Mouse (Mus musculus): ENCODE measurements around the gene Bckdha.

Bckdha gene

GRCm38 (mm10) chr7:25658657-25659472, at the start of gene Bckdha, which contains the start of gene Exosc5:
Bckdha (minus strand) TSS chr7:25658981.
Exosc5 (plus strand) TSS chr7:25659164.
- DNase-seq: peak; percentile 100

GRCm38 (mm10) chr7:25707581-25708292, 49.0 kb upstream of the Bckdha start:
- peak; percentile 99 for DNase-seq

DNA sequence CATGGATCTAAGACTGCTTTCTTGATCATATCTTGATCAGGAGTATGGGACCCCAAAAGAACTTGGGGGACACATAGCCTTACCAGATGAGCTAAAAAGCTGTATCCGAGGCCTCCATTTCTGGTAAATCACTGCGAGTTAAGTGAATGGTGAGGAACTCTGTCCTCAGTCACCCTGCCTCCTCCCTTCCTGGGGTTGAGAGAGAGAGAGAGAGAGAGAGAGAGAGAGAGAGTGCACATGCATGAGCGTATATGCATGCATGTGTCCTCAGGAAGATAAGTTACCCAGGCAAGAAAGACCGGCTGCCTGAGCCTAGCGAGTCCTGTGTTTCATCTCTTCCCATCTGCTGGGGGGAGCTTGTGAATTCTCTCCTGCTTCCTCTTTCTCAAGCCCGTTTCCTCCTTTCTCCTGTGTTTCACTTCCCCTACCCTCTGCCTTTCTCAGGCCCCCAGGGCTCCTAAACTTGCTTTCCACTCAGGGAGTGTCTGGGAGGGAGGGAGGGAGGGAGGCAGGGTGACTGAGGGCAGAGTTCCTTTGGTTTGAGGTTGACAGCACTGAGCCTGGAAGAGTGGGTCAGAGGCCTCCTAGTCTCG, 47.9 kb upstream of the Bckdha start:
- DNase-seq: peak; percentile 97

DNA sequence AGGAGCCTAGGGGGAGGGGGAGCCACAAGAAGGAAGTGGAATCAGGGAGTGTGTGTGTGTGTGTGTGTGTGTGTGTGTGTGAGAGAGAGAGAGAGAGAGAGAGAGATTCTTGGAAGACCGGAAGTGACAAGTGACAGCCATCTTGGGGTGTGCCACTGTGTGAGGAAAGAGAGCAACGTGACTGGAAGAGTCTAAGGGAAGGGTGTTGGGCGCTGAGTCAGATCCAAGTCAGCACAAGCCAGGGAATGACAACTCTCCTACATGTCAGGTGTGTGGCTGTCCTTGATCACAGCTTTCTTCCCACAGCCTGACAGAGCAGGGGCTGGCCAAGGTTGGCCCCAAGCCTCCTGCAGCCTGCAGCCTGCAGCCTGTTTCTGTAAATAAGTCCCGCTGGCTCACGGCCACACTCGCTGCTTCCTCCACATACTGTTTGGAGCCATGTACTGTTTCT, 47.0 kb upstream of the Bckdha start:
- peak; percentile 98 for DNase-seq

DNA sequence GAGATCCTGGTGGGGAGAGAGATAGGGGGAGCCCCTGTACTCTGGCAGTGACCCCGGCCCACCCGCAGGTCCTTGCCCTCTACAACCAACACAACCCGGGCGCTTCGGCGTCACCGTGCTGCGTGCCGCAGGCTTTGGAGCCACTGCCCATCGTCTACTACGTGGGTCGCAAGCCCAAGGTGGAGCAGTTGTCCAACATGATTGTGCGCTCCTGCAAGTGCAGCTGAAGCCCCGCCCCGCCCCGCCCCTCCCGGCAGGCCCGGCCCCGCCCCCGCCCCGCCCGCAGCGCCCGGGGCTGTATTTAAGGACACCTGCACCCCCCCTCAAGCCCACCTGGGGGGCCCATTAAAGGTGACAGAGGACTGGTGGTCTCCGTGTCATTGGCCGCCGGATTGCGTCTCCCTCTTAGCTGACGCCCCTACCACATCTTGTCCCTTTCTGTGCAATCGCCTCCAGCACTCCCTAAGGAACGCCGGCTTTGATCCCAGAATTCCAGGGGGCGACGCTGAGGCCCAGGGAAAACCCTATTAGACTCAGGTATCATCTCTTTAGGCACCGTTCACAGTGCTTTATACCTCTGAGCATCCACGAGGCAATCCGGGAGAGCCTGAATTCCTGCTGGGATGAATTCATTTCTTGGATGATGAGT, 46.1 kb upstream of the Bckdha start:
- DNase-seq: peak; percentile 91

- DNase-seq: peak; percentile 97
Measured at GRCm38 (mm10) chr7:25703793-25704494, 45.2 kb upstream of the Bckdha start.

DNA sequence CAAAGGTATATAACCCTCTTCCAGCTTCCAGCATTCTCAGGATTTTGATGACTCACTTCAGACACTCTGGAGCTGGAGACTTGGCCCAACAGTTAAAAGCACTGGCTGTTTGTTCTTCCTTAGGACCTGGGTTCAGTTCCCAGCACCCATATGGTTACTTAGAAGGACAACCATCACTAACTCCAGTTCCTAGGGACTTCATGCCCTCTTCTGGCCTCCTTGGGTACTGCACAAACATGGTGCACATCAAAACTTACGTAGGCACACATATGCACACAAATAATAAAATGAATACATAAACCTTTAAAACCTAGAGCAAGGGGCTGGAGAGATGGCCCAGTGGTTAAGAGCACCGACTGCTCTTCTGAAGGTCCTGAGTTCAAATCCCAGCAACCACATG, 43.6 kb upstream of the Bckdha start:
- DNase-seq: no peak

- peak; percentile 84 for DNase-seq
Measured at GRCm38 (mm10) chr7:25700732-25701131, 42.0 kb upstream of the Bckdha start.

- DNase-seq: peak; percentile 86
Measured at GRCm38 (mm10) chr7:25699851-25700250, 41.1 kb upstream of the Bckdha start.

GRCm38 (mm10) chr7:25694104-25694503, 35.3 kb upstream of the Bckdha start:
- DNase-seq: no peak

- peak; percentile 93 for DNase-seq
Measured at GRCm38 (mm10) chr7:25690051-25690450, 31.3 kb upstream of the Bckdha start.

GRCm38 (mm10) chr7:25689603-25690021, 30.8 kb upstream of the Bckdha start:
- peak; percentile 93 for DNase-seq

DNA sequence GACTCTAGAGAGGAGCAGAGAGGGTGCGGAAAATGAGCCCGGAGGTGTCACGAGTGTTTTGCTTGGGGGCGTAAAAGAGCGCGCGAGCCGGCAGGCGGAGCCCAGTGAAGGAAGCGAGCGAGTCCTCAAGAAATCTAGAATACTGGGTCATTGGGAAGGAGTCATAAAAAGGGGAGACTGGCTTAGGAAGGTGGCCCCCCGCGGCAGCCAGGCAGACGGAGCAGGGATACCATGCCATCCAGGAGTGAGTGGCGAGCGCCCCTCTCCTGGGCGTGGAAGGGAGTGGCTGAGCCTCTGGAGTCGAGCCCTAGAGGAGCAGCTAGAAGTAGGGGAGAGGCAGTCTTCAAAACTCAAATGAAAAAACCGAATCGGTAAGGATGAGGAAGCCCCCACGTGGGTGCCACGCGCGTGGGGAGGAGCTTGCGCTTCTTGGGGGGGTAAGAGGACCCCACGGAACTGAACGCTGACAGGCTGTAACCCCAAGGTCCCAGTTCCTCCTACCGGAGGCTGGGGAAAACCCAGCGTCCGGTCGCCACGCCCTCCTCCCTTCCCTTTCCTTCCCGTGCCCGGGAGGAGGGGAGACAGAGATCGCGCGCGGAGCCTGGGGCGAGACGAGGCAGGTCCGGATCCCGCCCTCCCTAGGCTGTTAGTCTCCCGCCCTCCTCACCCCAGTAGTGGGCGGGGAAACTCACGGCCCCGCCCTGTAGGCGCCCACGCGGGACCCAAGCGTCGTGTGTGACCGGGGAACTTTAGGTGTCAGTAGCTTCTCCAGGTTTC, 30.2 kb upstream of the Bckdha start:
- DNase-seq: peak; percentile 99

DNA sequence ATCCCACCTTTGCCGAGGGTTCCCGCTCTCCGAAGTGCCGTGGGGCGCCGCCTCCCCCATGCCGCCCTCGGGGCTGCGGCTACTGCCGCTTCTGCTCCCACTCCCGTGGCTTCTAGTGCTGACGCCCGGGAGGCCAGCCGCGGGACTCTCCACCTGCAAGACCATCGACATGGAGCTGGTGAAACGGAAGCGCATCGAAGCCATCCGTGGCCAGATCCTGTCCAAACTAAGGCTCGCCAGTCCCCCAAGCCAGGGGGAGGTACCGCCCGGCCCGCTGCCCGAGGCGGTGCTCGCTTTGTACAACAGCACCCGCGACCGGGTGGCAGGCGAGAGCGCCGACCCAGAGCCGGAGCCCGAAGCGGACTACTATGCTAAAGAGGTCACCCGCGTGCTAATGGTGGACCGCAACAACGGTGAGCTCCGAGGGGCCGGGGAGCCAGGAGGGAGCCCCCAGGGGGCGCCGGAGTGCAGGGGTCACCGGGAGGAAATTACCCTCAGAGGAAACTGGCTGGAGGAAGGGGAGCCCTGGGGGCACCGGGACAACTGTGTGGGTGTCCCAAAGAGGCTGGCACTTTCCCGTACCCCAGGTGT, 29.1 kb upstream of the Bckdha start:
- peak; percentile 98 for DNase-seq

- DNase-seq: peak; percentile 99
Measured at GRCm38 (mm10) chr7:25686680-25687531, 28.1 kb upstream of the Bckdha start, which contains the start of gene Tgfb1. Tgfb1 (plus strand) TSS chr7:25687002.

DNA sequence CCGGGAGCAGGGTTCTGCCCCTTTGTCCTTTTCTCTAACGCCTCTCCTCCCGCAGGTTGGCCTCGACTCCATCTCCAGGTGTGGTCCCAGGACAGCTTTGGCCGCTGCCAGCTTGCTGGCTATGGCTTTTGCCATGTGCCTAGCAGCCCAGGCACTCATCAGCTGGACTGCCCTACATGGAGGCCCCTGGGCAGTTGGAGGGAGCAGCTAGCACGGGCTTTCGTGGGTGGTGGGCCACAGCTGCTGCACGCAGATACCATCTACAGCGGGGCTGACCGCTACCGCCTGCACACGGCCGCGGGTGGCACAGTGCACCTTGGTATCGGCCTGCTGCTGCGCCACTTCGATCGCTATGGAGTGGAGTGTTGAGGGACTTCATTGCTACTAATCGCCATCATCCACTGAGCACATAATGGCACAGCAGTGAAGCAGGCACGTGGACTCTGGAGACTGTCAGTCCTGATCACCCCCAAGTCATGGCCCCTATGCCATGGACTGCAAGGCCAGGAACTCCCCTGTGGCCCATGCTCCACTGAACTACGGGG, 27.2 kb upstream of the Bckdha start:
- DNase-seq: peak; percentile 95

DNA sequence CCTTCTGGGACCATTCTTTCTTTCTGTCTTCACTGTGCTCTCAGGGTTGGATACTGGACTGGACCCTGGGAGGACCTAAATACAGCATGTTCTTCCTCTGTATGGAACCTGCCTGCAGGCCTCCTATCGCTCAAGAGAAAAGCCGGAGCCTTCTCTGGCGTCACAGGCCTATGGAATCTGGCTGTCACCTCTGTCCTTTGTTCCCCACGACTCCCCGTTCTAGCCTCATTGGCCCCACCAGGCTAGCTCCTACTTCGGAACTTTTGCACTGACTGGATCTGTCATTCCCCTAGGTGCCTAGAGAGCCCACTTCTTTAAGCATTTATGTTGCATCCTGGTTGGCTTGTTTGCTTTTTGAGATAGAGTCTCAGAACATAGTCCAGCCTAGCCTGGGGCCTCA, 25.9 kb upstream of the Bckdha start:
- DNase-seq: peak; percentile 87

GRCm38 (mm10) chr7:25683474-25684180, 24.8 kb upstream of the Bckdha start:
- peak; percentile 97 for DNase-seq
